Mouse (Mus musculus) lung, embryonic 14.5 days (tissue): ENCODE data around the gene Fam169b. TPM values are rescaled to one million over a fixed set of nuclear protein-coding genes. Genes with fewer than 3 reads are reported as not detected.

Experiments used
- ATAC-seq: fragments of 200-750 bp; cut with Nextera tagmentation; 2 replicates; pipeline ENCODE4 v1.8.0; 2017; ENCODE audit warnings: mild to moderate bottlenecking, moderate TSS enrichment, moderate library complexity; ENCODE audit not compliant: insufficient read depth
- DNase-seq: peaks from one replicate; pipeline ENCODE4 v3.0.0-alpha.2; 2015
- H3K27ac ChIP-seq: fragments of 300-500 bp; sonication (generic); 2 replicates; pipeline ENCODE4 v1.5.1; 2014; ENCODE audit warnings: low read depth, mild to moderate bottlenecking, moderate library complexity
- H3K27me3 ChIP-seq: fragments of 300-500 bp; sonication (generic); 2 replicates; pipeline ENCODE4 v1.6.1; 2014; ENCODE audit warnings: low read length, control low read depth; ENCODE audit not compliant: insufficient read depth
- H3K36me3 ChIP-seq: fragments of 300-500 bp; sonication (generic); 2 replicates; pipeline ENCODE4 v1.6.1; 2014; ENCODE audit warnings: control low read depth; ENCODE audit not compliant: insufficient read depth
- H3K4me1 ChIP-seq: fragments of 300-500 bp; sonication (generic); 2 replicates; pipeline ENCODE4 v1.6.1; 2014; ENCODE audit warnings: antibody characterized with exemption, control low read depth; ENCODE audit not compliant: insufficient read depth
- H3K4me2 ChIP-seq: fragments of 300-500 bp; sonication (generic); 2 replicates; pipeline ENCODE4 v1.6.1; 2014; ENCODE audit warnings: mild to moderate bottlenecking
- H3K4me3 ChIP-seq: fragments of 300-500 bp; sonication (generic); 2 replicates; pipeline ENCODE4 v1.5.1; 2014; ENCODE audit warnings: low read depth, low read length
- H3K9ac ChIP-seq: fragments of 300-500 bp; sonication (generic); 2 replicates; pipeline ENCODE4 v1.6.1; 2014
- H3K9me3 ChIP-seq: fragments of 300-500 bp; sonication (generic); 2 replicates; pipeline ENCODE4 v1.6.1; 2016; ENCODE audit warnings: low read depth, low read length, control low read depth
- CTCF ChIP-seq: IDR thresholded peaks from 2 replicates; pipeline ENCODE4 v1.5.1; 2016; ENCODE audit warnings: antibody characterized with exemption, low read depth
- WGBS: fragments of 180-500 bp; shearing (Covaris S2); extraction: QIAGEN DNeasy Blood & Tissue Kit; methylation state at CpG from one replicate; pipeline ENCODE4 v1.1.7; 2014; 5-methylcytosine and 5-hydroxymethylcytosine counted together
- polyA plus RNA-seq: library from polyadenylated mRNA; unstranded; fragments of >200 nt; fragmentation: Nextera tagmentation; extraction: Ambion mirVana; gene quantifications from 2 replicates; pipeline ENCODE4 v1.2.1, GENCODE M21; 2014

The Fam169b gene
- polyA plus RNA-seq: 0.54 and 1.5 TPM in 2 replicates

- Histone ChIP-seq H3K27me3 (peaks cover 8% of the 10 kb centered on the region; the same call in 1 of the 2 replicates), H3K27ac (no peak within 1 kb of the TSS), H3K9me3 (no peaks in the 10 kb centered on the region), H3K9ac (no peak within 1 kb of the TSS), H3K36me3 (no peaks in the 10 kb centered on the region), H3K4me1 (peaks cover 5% of the 10 kb centered on the region; the same call in 1 of the 2 replicates), H3K4me2 (no peak within 1 kb of the TSS), H3K4me3 (no peak within 1 kb of the TSS)
- no peak for TF ChIP-seq CTCF
- no peak for ATAC-seq
- no peak for DNase-seq
These were observed at the start of gene Fam169b for GRCm38 (mm10) chr7:68273515-68273914. Fam169b (plus strand) TSS chr7:68273839.

DNA sequence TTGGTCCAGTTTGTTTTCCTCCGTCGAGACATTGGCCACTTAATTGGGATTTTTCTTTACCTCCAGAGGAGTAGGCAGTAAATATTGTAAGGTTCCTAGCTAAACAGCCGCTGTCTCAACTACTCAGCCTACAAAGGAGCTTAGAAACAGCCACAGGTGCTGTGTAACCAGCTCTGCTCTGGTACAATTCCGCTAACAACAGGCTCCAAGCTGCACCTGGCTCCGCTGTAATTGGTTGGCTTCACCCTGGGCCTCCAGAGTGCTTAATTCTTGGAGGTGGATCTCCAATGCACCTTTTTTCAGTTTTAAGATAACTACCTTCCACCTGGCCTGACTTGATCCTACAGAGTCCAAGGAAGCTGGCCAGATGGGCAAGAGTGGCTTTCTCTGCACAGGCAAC lies 49.6 kb upstream of the Fam169b start:
- no peak for TF ChIP-seq CTCF
- 89% methylated on average over 5 of the region's 5 CpGs for WGBS
- Histone ChIP-seq H3K9me3 (no peaks in the 10 kb centered on the region), H3K9ac (no peak overlapping the region; the same call in 1 of the 2 replicates), H3K4me1 (0 out of 2 replicates have a peak, but pooled peaks cover 3% of the 10 kb centered on the region), H3K36me3 (peaks cover 79% of the 10 kb centered on the region), H3K27ac (0 out of 2 replicates have a peak overlapping the region, but pooled peaks have one; percentile 70), H3K4me3 (no peak overlapping the region), H3K4me2 (no peak overlapping the region), H3K27me3 (no peaks in the 10 kb centered on the region)
- DNase-seq (no peak), ATAC-seq (no peak)

GRCm38 (mm10) chr7:68225427-68226054 lies 48.1 kb upstream of the Fam169b start:
- 0 out of 2 replicates have a peak, but pooled peaks cover 3% of the 10 kb centered on the region for H3K4me1 ChIP-seq
- ATAC-seq (no peak), DNase-seq (no peak)
- H3K4me3 ChIP-seq: no peak overlapping the region
- H3K9ac ChIP-seq: no peak overlapping the region
- no peak overlapping the region for H3K27ac ChIP-seq
- peaks cover 82% of the 10 kb centered on the region for H3K36me3 ChIP-seq
- H3K27me3 ChIP-seq: no peaks in the 10 kb centered on the region
- WGBS: 74% methylated on average over 9 of the region's 9 CpGs
- H3K4me2 ChIP-seq: no peak overlapping the region
- no peak for TF ChIP-seq CTCF
- H3K9me3 ChIP-seq: no peaks in the 10 kb centered on the region

DNA sequence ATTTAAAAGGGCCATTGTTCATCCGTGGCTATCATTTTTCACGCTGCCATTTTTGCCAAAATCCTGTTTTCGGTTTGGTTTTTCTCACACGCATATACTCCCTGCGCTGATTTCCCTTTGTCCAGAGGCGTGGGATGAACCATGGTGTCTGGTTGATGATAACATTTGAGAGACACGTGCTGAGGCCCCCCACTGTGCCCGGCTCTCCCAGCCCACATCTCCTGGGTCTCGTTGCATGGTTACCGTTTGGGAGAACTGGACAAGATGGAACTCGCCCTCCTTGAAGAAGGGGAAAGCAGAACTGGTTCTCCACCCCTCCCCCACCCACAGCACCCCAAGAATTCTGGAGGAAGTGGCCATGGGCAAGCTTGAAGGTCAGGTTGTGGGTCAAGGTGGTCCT lies 46.6 kb upstream of the Fam169b start:
- TF ChIP-seq CTCF: no peak
- H3K27me3 ChIP-seq: no peaks in the 10 kb centered on the region
- H3K9ac ChIP-seq: no peak overlapping the region
- ATAC-seq (no peak), DNase-seq (no peak)
- no peak overlapping the region for H3K4me3 ChIP-seq
- 79% methylated on average over 11 of the region's 11 CpGs for WGBS
- H3K4me2 ChIP-seq: no peak overlapping the region
- no peak overlapping the region for H3K27ac ChIP-seq
- 0 out of 2 replicates have a peak, but pooled peaks cover 3% of the 10 kb centered on the region for H3K4me1 ChIP-seq
- H3K36me3 ChIP-seq: peaks cover 87% of the 10 kb centered on the region
- H3K9me3 ChIP-seq: no peaks in the 10 kb centered on the region

- Histone ChIP-seq H3K36me3 (peaks cover 81% of the 10 kb centered on the region), H3K9ac (no peak overlapping the region), H3K4me2 (no peak overlapping the region), H3K4me3 (no peak overlapping the region), H3K27ac (no peak overlapping the region), H3K27me3 (no peaks in the 10 kb centered on the region), H3K4me1 (0 out of 2 replicates have a peak, but pooled peaks cover 2% of the 10 kb centered on the region), H3K9me3 (no peaks in the 10 kb centered on the region)
- no peak for ATAC-seq
- 71% methylated on average over 4 of the region's 4 CpGs for WGBS
- no peak for DNase-seq
- TF ChIP-seq CTCF: no peak
These were observed 46.0 kb upstream of the Fam169b start for GRCm38 (mm10) chr7:68227621-68228020.

GRCm38 (mm10) chr7:68228491-68228890 lies 45.1 kb upstream of the Fam169b start:
- no peak overlapping the region for H3K9ac ChIP-seq
- no peak for TF ChIP-seq CTCF
- H3K4me2 ChIP-seq: no peak overlapping the region
- no peaks in the 10 kb centered on the region for H3K27me3 ChIP-seq
- WGBS: 41% methylated on average over 6 of the region's 6 CpGs
- H3K4me3 ChIP-seq: no peak overlapping the region
- no peaks in the 10 kb centered on the region for H3K9me3 ChIP-seq
- H3K4me1 ChIP-seq: peaks cover 4% of the 10 kb centered on the region; the same call in 1 of the 2 replicates
- peaks cover 76% of the 10 kb centered on the region for H3K36me3 ChIP-seq
- no peak overlapping the region for H3K27ac ChIP-seq
- ATAC-seq: no peak
- peak; percentile 34 for DNase-seq

DNA sequence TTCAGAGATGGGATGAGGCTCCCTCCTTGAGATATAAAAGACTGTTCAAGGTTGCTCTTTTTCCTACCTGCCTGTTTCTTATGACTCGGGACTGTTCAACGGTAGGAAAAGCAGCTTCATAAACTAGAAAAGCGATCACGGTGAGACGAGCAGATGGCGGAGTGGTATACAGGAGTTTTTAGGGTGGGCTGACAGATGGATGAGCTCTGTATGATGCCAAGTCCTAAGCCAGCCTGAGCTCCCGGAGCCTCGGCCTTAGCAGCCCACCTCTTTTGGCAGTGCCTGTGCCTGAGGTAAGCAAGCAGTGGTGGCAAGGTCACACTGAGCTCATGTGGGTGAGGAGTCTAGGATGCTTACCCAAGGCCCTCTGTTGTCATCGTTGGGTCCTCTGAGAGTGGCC lies 42.8 kb upstream of the Fam169b start:
- DNase-seq: no peak
- TF ChIP-seq CTCF: no peak
- Histone ChIP-seq H3K9me3 (no peaks in the 10 kb centered on the region), H3K27ac (no peak overlapping the region), H3K4me3 (no peak overlapping the region), H3K9ac (no peak overlapping the region), H3K4me1 (peaks cover 12% of the 10 kb centered on the region), H3K4me2 (no peak overlapping the region), H3K36me3 (peaks cover 55% of the 10 kb centered on the region; the same call in 1 of the 2 replicates), H3K27me3 (no peaks in the 10 kb centered on the region)
- 90% methylated on average over 9 of the region's 9 CpGs for WGBS
- no peak for ATAC-seq
